Mouse (Mus musculus): ENCODE data around the gene Nrxn2. TPM values are rescaled to one million over a fixed set of nuclear protein-coding genes. Genes with fewer than 3 reads are reported as not detected.

Gene Nrxn2
- total and polyA plus RNA-seq, 3 experiments = 0.20 to 0.71 (median 0.30) TPM

GRCm38 (mm10) chr19:6509881-6510280 lies 91.3 kb downstream of the Nrxn2 start:
- Histone ChIP-seq H3K27ac (ENCODE audit: insufficient read depth, low read depth) (no peak overlapping the region), H3K27me3 (replicated peaks) (peaks cover 86% of the 10 kb centered on the region), H3K4me1 (ENCODE audit: control insufficient read depth in 1 of 2, insufficient read depth in 2 of 2) (peaks cover 4 to 35% of the 10 kb centered on the region in 2 experiments; a peak in 3 of 4 replicates), H3K79me2 (replicated peaks; ENCODE audit: control insufficient read depth, extremely low read depth, insufficient read depth, poor library complexity, severe bottlenecking) (no peaks in the 10 kb centered on the region), H3K4me2 (ENCODE audit: insufficient read depth, low read depth, poor library complexity, severe bottlenecking) (no peak overlapping the region), H3K4me3 (replicated peaks in 1 of 3; ENCODE audit: low read depth in 2 of 3, low read length in 2 of 3, poor library complexity in 1 of 3) (no peak overlapping the region), H3K36me3 (replicated peaks in 1 of 2; ENCODE audit: control insufficient read depth in 1 of 2, insufficient read depth in 1 of 2, low read length in 1 of 2) (no peaks in the 10 kb centered on the region), H3K9ac (ENCODE audit: insufficient read depth, low read depth) (no peak overlapping the region), H3K9me3 (replicated peaks; ENCODE audit: low read length) (no peaks in the 10 kb centered on the region)
- in situ Hi-C loops (cut with MboI; ENCODE audit: low pct_ligation_motif_present, low pct_unique_long_range_greater_than_20kb, low sequenced_read_pairs) = loop anchor here (5.0 kb wide), 1 partner anchor 32 kb away; the partner anchor contains the start of gene Slc22a12
- dilution Hi-C loops (cut with MboI; ENCODE audit: extremely low pct_ligation_motif_present, extremely low pct_unique_long_range_greater_than_20kb, low sequenced_read_pairs) = no loop called here
- TF ChIP-seq POLR2A (IDR thresholded peaks at IDR 0.05; ENCODE audit: low read depth, low read length) (no peak), ZNF384 (IDR thresholded peaks at IDR 0.05; ENCODE audit: low read depth, low read length) (no peak)
- DNase-seq (ENCODE audit: extremely low read depth) = no peak

DNA sequence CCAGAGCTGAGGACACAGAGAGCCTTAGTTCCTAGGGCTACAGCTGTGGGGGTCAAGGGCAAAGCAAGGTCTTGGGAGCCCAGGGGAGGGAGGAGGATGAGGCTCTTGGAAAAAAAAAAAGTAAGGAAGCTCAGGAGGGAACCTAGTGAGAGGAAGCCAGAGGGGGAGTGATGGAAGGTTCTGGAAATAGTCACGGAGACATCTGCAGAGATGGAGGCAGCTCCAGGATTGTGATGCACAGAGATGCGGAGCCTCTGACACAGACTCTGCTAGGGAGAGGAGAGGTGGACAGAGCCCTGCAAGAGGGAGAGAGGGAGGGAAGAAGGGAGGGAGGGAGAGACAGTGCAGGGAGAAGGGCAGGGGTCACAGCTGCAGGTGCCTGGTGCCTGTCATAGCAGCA lies 92.0 kb downstream of the Nrxn2 start:
- Histone ChIP-seq H3K4me2 (ENCODE audit: insufficient read depth, low read depth, poor library complexity, severe bottlenecking) (no peak overlapping the region), H3K27ac (ENCODE audit: insufficient read depth, low read depth) (no peak overlapping the region), H3K4me3 (replicated peaks in 1 of 3; ENCODE audit: low read depth in 2 of 3, low read length in 2 of 3, poor library complexity in 1 of 3) (no peak overlapping the region), H3K27me3 (replicated peaks) (peaks cover 80% of the 10 kb centered on the region), H3K79me2 (replicated peaks; ENCODE audit: control insufficient read depth, extremely low read depth, insufficient read depth, poor library complexity, severe bottlenecking) (no peaks in the 10 kb centered on the region), H3K36me3 (replicated peaks in 1 of 2; ENCODE audit: control insufficient read depth in 1 of 2, insufficient read depth in 1 of 2, low read length in 1 of 2) (no peaks in the 10 kb centered on the region), H3K9ac (ENCODE audit: insufficient read depth, low read depth) (no peak overlapping the region), H3K4me1 (ENCODE audit: control insufficient read depth in 1 of 2, insufficient read depth in 2 of 2) (peaks cover 4 to 41% of the 10 kb centered on the region in 2 experiments; a peak in 3 of 4 replicates), H3K9me3 (replicated peaks; ENCODE audit: low read length) (no peaks in the 10 kb centered on the region)
- no peak for DNase-seq (ENCODE audit: extremely low read depth)
- dilution Hi-C loops (cut with MboI; ENCODE audit: extremely low pct_ligation_motif_present, extremely low pct_unique_long_range_greater_than_20kb, low sequenced_read_pairs) = no loop called here
- in situ Hi-C loops (cut with MboI; ENCODE audit: low pct_ligation_motif_present, low pct_unique_long_range_greater_than_20kb, low sequenced_read_pairs) = no loop called here
- TF ChIP-seq EP300 (IDR thresholded peaks at IDR 0.05; ENCODE audit: low read length) = no peak
- no peak for TF ChIP-seq KAT2A (IDR thresholded peaks at IDR 0.05; ENCODE audit: insufficient replicate concordance, low read length)
- TF ChIP-seq CHD2 (IDR thresholded peaks at IDR 0.05; ENCODE audit: low read length) = no peak
- no peak for TF ChIP-seq ZNF384 (IDR thresholded peaks at IDR 0.05; ENCODE audit: low read depth, low read length)
- TF ChIP-seq HCFC1 (IDR thresholded peaks at IDR 0.05; ENCODE audit: low read depth, low read length) = no peak
- TF ChIP-seq SIN3A (IDR thresholded peaks at IDR 0.05; ENCODE audit: low read length) = no peak
- TF ChIP-seq CHD1 (IDR thresholded peaks at IDR 0.05; ENCODE audit: low read depth, low read length) = no peak
- no peak for TF ChIP-seq SMC3 (IDR thresholded peaks at IDR 0.05; ENCODE audit: low read depth, low read length)
- TF ChIP-seq JUND (conservative IDR thresholded peaks at IDR 0.05; ENCODE audit: low read depth, low read length) = no peak
- TF ChIP-seq ELF1 (IDR thresholded peaks at IDR 0.05; ENCODE audit: low read depth, low read length) = no peak
- TF ChIP-seq RCOR1 (conservative IDR thresholded peaks at IDR 0.05; ENCODE audit: low read depth, low read length) = no peak
- TF ChIP-seq POLR2A (IDR thresholded peaks at IDR 0.05; ENCODE audit: low read depth, low read length) = no peak
- no peak for TF ChIP-seq NELFE (IDR thresholded peaks at IDR 0.05; ENCODE audit: low read depth, low read length)
- no peak for TF ChIP-seq MYC (IDR thresholded peaks at IDR 0.05; ENCODE audit: low read depth, low read length)
- TF ChIP-seq RAD21 (IDR thresholded peaks at IDR 0.05; ENCODE audit: low read depth, low read length) = no peak
- TF ChIP-seq MAX (IDR thresholded peaks at IDR 0.05; ENCODE audit: low read length) = no peak

Data from CH12.LX (cell line).